Mouse (Mus musculus) heart, adult 2 months (tissue): ENCODE data around the gene Caskin1.
A peak's percentile ranks its signal among the peaks of the same experiment; 100 is the strongest.

Experiments used
- EP300 ChIP-seq: fragments of 200-500 bp; IDR thresholded peaks from 2 replicates; pipeline ENCODE4 v1.6.1; 2011; ENCODE audit warnings: low read depth, low read length, control low read depth; ENCODE audit not compliant: insufficient read depth
- POLR2A ChIP-seq: fragments of 200-500 bp; IDR thresholded peaks from 2 replicates; pipeline ENCODE4 v1.6.1; 2011; ENCODE audit warnings: mild to moderate bottlenecking, low read depth, low read length, control low read depth; ENCODE audit not compliant: insufficient read depth

GRCm38 (mm10) chr17:24469910-24470602 is 18.3 kb upstream of the Caskin1 start, which contains the start of the genes E4f1 and Pgp:
- peak; percentile 81 for TF ChIP-seq POLR2A
- TF ChIP-seq EP300: 0 out of 2 replicates have a peak, but pooled peaks have one; percentile 2
